8 mouse cellular contexts compared by ENCODE assay signal in the genomic region with DNA sequence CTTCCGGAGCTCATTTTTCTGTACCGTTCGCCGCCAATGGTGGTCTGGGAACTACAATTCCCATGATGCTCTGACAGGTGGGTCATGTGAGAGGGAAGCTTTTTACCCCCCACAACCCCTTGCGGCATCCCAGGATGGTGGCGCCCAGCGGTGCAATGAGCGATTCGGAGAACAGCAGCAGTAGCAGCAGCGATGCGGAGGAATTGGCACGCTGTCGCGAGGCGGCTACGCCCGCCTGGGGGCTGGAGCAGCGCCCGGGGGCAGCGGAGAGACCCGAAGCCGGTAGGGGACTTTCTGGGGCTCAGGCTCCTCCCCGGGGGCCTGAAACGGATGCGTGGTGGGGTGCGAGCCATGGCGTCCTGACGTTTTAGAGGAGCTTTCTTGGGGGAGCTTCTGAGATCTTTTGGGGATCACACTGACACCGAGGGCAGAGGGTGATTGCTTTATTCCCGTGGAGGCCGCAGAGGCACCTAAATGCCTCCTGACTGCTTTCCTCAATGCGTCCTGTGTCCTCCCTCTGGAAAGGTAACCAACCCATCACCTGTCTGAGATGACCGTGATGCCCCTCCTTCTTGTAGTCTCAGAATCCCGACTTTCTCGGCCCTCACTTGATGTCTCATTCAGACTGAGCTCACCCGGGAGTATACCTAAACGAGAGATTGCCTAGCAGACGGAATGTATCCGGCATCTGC. TPM values are rescaled to one million over a fixed set of nuclear protein-coding genes. Genes with fewer than 3 reads are reported as not detected.
DNase-seq lines count a peak whose midpoint lies in the region; ATAC-seq and TF ChIP-seq lines count a peak whose summit lies in the region.

A gene (plus strand): TSS at position 85 of the 692 bp plus-strand sequence.

- WGBS in forebrain, embryonic 15.5 days = under 1% methylated on average over 39 of the region's 39 CpGs
- WGBS in lung, adult 2 months = 1% methylated on average over 39 of the region's 39 CpGs

- H3K27ac ChIP-seq in forebrain, embryonic 15.5 days (replicated peaks) = peak within 1 kb of the TSS; percentile 93

- peak within 1 kb of the TSS; percentile 80 for H3K4me3 ChIP-seq in G1E (ENCODE audit: low read depth, low read length)
- peak within 1 kb of the TSS; percentile 92 for H3K4me3 ChIP-seq in forebrain, embryonic 15.5 days
- H3K4me3 ChIP-seq in lung, adult 2 months (replicated peaks; ENCODE audit: extremely low read depth, low read depth, low read length) = peak within 1 kb of the TSS; percentile 77

- peaks cover 5% of the 10 kb centered on the region for H3K27me3 ChIP-seq in G1E (ENCODE audit: insufficient read depth, low read length)
- no peaks in the 10 kb centered on the region for H3K27me3 ChIP-seq in forebrain, embryonic 15.5 days

- H3K4me1 ChIP-seq in G1E (ENCODE audit: insufficient read depth, low read depth, low read length) = peaks cover 16% of the 10 kb centered on the region
- peaks cover 9% of the 10 kb centered on the region for H3K4me1 ChIP-seq in forebrain, embryonic 15.5 days
- no peaks in the 10 kb centered on the region for H3K4me1 ChIP-seq in lung, adult 2 months (ENCODE audit: control insufficient read depth, insufficient read depth, low read length)

- intact Hi-C loops in heart, postnatal 25 days (cut with DNase I) = no loop called here

- TF ChIP-seq CTCF in G1E (IDR thresholded peaks at IDR 0.05; ENCODE audit: low read depth, low read length) = no peak
- no peak for TF ChIP-seq CTCF in lung, adult 2 months (IDR thresholded peaks at IDR 0.05; ENCODE audit: insufficient read depth, low read length)

- peak within 1 kb of the TSS; percentile 65 for H3K4me2 ChIP-seq in forebrain, embryonic 15.5 days (replicated peaks)

- peak within 1 kb of the TSS; percentile 90 for H3K9ac ChIP-seq in forebrain, embryonic 15.5 days (replicated peaks)

- ATAC-seq in G1E (ENCODE audit: extremely low read depth, insufficient number of reproducible peaks, low FRiP score, poor library complexity, severe bottlenecking) = peak; percentile 81
- peak; percentile 97 for ATAC-seq in forebrain, embryonic 15.5 days (replicated peaks)
- peak; percentile 99 for ATAC-seq in neutrophil, adult 5-6 weeks (ENCODE audit: extremely low read depth, insufficient number of reproducible peaks, low FRiP score, poor library complexity, severe bottlenecking)

- peaks cover 47% of the 10 kb centered on the region for H3K36me3 ChIP-seq in G1E (replicated peaks)
- peaks cover 16% of the 10 kb centered on the region for H3K36me3 ChIP-seq in forebrain, embryonic 15.5 days

- H3K9me3 ChIP-seq in G1E (replicated peaks) = no peaks in the 10 kb centered on the region
- 0 out of 2 replicates have a peak, but pooled peaks cover 4% of the 10 kb centered on the region for H3K9me3 ChIP-seq in forebrain, embryonic 15.5 days

- DNase-seq in G1E (ENCODE audit: low spot score) = peak; percentile 96
- peak; percentile 85 for DNase-seq in cerebellum, adult 11-12 months
- DNase-seq in heart, postnatal 25 days (ENCODE audit: low spot score) = peak; percentile 67
- peak; percentile 78 to 91 for DNase-seq in layer of hippocampus, adult 18-20 months (ENCODE audit: low spot score in 2 of 2)
- peak; percentile 76 for DNase-seq in lung, adult 2 months
- DNase-seq in thymus, adult 18-20 months = peak; percentile 82 to 87

- TF ChIP-seq POLR2A in lung, adult 2 months (IDR thresholded peaks at IDR 0.05; ENCODE audit: borderline replicate concordance, extremely low read depth, low read depth, low read length) = peak; percentile 85; the same call in 1 of the 2 replicates

RNA-seq across cellular contexts. Expression of the gene that starts here (rescaled TPM):
- total RNA-seq in G1E (2014; fragmentation: Nextera tagmentation) (30.0 and 30.2 TPM in 2 replicates), G1E (2017) (31.7 and 34.3 TPM in 2 replicates)
- polyA plus RNA-seq in G1E (2012) = 36.5 and 38.7 TPM in 2 replicates
- 98.1 and 103 TPM in 2 replicates for polyA plus RNA-seq in forebrain, embryonic 15.5 days (2015; fragmentation: Nextera tagmentation; extraction: Ambion mirVana)
- 10 to 100 TPM; 25.1 to 29.4 TPM for total RNA-seq in heart, postnatal 25 days (2021)
- total RNA-seq in layer of hippocampus, adult 18-20 months (2021) = 100 to 1,000 TPM; 228 to 232 TPM
- 15.9 and 16.6 TPM in 2 replicates for polyA plus RNA-seq in lung, adult 2 months (2012; rRNA removed)
- 15.6 and 15.8 TPM in 2 replicates for total RNA-seq in neutrophil, adult 5-6 weeks (2017)

Comparison
In these comparisons a context has a peak if more than half of its experiments do, and no peak if none do; other contexts are left out.
1. Peak in every context shown above with its lines: DNase-seq, ATAC-seq, H3K4me3 ChIP-seq and H3K27ac ChIP-seq.
2. RNA of the gene that starts here (total RNA-seq): 228 to 232 TPM in layer of hippocampus, adult 18-20 months; 30.0 to 34.3 TPM in G1E, 25.1 to 29.4 TPM in heart, postnatal 25 days and 15.6 to 15.8 TPM in neutrophil, adult 5-6 weeks; every median in the first group is over 4 times any median in the second.